Mouse (Mus musculus): ENCODE results near the gene Adam1b.
A peak's percentile ranks its signal among the peaks of the same experiment; 100 is the strongest.

The Adam1b gene

GRCm38 (mm10) chr5:121500719-121501118 is 2.5 kb downstream of the Adam1b start:
- DNase-seq (ENCODE audit: low spot score in 2 of 2) = no peak

DNA sequence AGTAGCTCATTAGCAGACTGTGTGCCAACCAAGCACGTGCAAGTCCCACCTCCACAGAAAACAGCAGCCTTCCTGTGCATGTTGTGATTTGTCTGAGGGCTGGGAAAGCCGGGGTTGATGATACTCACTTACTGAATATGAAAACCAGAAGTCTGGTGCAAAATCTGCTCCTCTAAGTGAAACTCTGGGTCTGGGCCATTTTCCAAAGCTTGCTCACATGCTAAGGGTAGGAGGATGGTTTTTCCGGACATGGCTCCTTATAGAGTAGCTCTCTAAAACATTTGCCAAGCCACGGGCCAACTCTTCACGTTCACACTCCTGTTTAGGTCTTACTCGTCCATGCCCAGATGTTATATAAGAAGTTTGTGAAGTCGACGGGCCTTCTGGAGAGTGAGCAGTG is 9.9 kb downstream of the Adam1b start:
- DNase-seq (ENCODE audit: low spot score in 2 of 2) = no peak

DNA sequence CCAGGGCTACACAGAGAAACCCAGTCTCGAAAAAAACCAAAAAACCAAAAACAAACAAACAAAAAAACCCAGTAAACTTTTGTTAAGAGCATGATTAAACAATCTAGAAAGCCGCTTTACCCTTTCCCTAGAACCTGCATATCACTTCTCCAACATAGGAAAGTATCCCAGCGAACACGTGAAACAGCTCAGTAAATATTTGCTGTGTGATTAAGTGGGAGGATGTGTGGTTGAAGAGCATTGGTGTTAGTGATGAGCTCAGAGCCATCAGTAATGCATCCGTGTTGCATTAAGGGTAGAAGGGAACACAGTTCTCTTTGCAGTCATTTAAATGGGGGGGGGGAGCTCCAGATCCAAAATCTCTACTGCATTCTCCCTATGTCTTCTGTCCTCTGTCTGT is 18.4 kb downstream of the Adam1b start:
- no peak for DNase-seq (ENCODE audit: low spot score in 2 of 2)

GRCm38 (mm10) chr5:121477680-121478079 is 25.6 kb downstream of the Adam1b start:
- DNase-seq (ENCODE audit: low spot score in 2 of 2) = no peak

GRCm38 (mm10) chr5:121476040-121476439 is 27.2 kb downstream of the Adam1b start:
- no peak for DNase-seq (ENCODE audit: low spot score in 2 of 2)

DNA sequence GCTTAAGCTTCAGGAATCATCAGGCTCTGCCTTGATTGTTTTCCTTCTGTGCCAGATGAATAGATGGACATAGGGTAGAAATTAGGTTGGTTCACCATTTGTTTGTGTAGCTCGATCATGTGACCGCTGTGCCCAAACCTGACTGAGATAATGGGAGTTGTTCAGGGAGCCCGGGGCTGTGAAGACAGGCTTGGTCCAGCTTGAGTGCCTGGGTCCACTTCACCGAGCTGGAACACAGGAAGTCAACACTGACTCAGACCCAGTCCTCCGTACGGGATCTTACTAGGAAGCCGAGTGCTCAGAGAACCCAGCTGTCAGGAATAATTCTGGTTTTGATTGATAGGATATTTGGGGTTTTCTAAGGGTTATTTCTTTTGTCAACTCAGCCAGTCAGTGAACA is 28.6 kb downstream of the Adam1b start:
- DNase-seq (ENCODE audit: low spot score in 2 of 2) = no peak

DNA sequence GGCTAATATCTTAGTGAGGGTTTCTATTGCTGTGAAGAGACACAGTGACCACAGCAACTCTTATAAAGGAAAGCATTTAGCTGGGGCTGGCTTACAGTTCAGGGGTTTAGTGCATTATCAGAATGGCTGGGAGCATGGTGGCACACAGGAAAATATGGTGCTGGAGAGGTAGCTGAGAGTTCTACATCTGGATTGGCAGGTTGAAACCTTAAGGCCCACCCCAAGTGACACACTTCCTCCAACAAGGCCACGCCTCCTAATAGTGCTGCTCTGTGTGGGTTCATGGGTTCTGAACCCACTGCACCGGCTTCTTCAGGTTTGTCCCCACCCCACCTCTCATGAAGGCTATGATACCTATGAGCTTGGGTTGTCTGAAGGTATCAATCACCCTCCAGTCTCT is 30.8 kb downstream of the Adam1b start:
- DNase-seq (ENCODE audit: low spot score in 2 of 2) = no peak

DNA sequence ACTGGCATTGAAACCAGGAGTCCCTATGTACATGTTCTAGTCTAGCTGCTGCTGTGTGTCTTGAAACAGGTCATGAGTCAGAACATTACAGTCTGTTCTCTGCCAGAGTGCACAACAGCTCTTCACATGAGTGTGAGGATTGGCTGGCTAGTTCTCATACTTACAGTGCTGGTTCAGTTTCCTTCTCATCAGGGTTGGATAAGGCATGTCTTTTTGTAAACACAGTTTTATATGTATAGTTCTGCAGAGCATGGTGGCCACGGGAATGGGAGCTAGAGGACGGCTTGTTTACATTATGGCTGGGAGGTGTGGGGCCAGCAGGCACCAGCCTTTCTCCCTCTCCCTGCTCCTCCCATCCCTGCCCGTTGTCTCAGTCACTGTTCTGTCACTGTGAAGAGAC is 33.7 kb downstream of the Adam1b start:
- no peak for DNase-seq (ENCODE audit: low spot score in 2 of 2)

DNA sequence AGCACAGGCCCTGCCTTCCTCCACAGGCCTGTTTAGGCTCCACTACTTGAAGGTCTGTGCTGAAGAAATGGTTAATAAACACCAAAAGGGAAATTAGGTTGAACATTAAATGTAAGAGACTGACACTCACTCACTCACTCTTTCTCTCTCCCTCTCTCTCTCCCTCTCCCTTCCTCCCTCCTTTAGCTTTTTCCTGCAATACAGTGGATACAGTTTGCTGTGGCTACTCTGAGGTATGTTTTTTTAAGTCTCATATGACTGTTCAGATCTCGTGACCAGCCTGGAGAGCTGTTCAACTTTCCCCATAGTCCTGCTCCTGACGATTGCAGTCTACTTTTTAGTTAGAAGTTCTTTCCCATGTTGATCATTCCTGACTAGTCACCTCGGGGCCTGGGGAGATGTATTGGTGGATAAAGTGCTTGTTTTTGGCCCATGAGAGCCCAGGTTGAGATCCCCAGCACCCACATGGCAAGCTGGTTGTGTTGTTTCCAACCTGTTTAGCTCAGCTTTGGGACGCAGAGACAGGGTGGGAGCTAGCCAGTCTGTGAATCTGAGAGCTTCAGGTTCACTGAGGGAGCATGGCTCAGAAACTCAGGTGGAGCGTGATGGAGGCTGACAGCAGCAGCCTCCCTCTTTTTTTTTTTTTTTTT is 39.5 kb downstream of the Adam1b start:
- no peak for DNase-seq (ENCODE audit: low spot score in 2 of 2)

DNA sequence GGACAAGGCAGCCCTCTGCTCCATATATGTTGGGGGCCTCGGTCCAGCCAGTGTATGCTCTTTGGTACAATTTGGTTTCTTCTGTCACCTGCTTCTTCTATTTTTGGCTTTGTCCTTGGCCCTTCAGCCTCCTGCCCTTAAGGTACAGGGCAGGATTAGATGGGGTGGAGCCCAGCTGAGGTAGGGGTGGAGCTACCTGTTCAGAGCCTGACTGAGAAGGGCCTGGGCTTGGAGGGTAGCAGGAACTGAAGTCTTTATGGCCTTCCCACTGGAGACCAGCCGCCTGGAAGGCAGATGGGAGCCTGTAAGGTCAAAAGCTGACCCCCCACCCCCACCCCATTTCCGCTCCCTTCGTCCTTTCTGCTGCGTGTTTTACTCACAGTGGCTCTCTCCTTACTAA is 40.3 kb downstream of the Adam1b start:
- no peak for DNase-seq (ENCODE audit: low spot score in 2 of 2)

GRCm38 (mm10) chr5:121462171-121462502 is 41.1 kb downstream of the Adam1b start:
- DNase-seq (ENCODE audit: low spot score in 2 of 2) = no peak

GRCm38 (mm10) chr5:121461339-121462170 is 41.7 kb downstream of the Adam1b start:
- no peak for DNase-seq (ENCODE audit: low spot score in 2 of 2)

- DNase-seq (ENCODE audit: low spot score in 2 of 2) = no peak
These were observed 47.5 kb downstream of the Adam1b start for GRCm38 (mm10) chr5:121455510-121456265.

GRCm38 (mm10) chr5:121454503-121454782 is 48.8 kb downstream of the Adam1b start:
- DNase-seq (ENCODE audit: low spot score in 2 of 2) = no peak

DNA sequence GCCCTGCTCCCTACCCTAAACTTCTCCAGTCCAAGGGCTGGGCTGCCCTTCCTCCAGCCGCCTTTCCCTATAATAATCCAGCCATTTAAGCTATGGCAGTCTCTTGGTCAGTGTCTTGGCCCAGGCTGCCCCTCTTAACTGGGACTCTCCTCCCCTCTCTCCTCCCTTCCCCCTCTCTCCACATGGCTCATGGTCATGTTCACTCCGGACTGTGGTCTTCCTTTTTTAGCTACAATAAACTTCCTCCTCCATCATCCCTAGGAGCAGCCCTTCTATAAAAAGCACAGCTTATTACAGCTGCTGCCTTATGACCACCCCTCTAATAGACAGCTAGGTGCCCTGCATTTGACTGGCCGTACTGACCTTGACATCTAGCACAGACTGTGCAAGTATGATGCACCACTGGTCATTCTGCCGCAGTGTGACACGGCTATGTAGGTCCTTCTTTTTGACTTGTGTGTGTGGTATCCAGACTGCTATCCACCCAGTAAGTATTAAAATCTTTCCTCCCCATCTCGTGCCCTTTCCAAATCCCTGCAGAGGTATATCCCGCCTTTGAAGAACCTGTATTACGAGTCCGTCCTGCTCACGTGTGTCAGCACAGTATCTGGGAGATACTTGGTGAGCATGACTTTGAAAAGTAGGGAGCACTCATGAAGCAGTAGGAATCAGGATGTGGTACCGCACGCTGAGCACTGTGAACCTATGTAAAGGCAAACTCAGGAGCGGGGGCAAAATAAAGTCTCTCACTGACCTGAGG is 49.3 kb downstream of the Adam1b start:
- no peak for DNase-seq (ENCODE audit: low spot score in 2 of 2)

- no peak for DNase-seq (ENCODE audit: low spot score in 2 of 2)
These were observed 50.3 kb downstream of the Adam1b start for GRCm38 (mm10) chr5:121452906-121453305.

- DNase-seq (ENCODE audit: low spot score in 2 of 2) = peak; percentile 99
These were observed 51.0 kb downstream of the Adam1b start, which contains the start of gene Erp29 for GRCm38 (mm10) chr5:121452026-121452869. Gene Erp29 (minus strand): TSS chr5:121452506.

DNA sequence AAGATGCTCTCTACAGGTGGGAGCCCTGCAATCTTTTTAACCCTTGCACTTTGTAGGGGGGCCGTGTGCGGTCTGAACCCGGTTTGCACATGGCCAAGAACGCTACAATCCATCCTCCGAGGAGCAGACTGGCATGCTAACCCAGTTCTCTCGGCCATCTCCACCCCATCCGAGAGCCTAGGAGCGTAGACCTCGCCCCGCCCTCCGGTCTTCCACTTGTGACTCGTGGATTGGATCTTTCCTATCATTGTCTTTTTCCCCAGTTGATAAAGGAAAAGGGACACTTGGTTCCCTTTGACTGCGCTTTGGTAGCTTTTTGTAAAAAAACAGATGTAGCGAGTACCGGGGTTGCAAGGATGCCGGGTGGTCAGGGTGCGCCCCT is 51.6 kb downstream of the Adam1b start, which contains the start of gene Tmem116:
Gene Tmem116 (plus strand): TSS at position 250 of the 382 bp plus-strand sequence.
- no peak for DNase-seq (ENCODE audit: low spot score in 2 of 2)

DNA sequence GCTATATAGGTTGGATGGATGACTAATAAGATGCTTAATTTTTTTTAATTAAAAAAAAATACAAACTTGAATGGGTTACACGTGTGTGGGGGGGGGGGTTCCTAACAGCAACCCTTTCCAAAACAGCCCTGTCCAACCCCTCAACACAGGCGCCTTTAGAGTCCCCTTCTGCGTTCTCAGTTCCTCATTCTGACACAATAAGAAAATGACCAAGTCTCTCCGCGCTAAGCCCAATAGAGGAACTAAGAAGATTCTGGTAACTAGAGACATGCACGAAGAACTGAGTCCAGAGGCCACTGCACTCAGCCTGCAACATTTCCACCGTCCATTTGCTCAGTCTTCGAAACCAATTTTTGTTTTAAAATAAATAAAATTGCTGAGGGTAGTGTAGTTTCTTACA is 52.0 kb downstream of the Adam1b start:
- DNase-seq (ENCODE audit: low spot score in 2 of 2) = no peak

DNA sequence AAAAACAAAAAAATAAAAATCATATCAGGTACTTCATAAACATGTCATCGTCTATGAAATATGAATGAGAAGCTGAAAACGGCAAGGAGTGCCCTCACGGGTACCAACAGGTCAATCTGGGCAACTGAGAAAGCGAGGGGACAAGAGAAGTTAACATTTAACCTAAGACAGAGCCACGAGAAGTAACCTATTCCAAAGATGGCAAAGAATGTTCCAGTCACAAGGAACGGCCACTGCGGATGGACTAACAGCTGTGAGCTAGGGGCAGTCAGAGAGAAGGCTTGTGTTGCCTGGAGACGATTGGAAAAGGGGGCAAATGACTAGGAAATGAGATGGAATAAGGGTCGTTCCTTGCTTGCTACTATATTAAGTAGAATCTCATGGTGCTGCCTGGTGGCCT is 52.8 kb downstream of the Adam1b start:
- DNase-seq (ENCODE audit: low spot score in 2 of 2) = no peak
